Mouse (Mus musculus) stomach, embryonic 14.5 days (tissue): ENCODE data around the gene Prpf8. TPM values are rescaled to one million over a fixed set of nuclear protein-coding genes. Genes with fewer than 3 reads are reported as not detected.

ENCODE experiments used
- ATAC-seq: fragments of 200-750 bp; cut with Nextera tagmentation; 2 replicates; pipeline ENCODE4 v1.8.0; 2017; ENCODE audit warnings: low read depth, moderate TSS enrichment; ENCODE audit not compliant: insufficient number of reproducible peaks, insufficient read depth, low FRiP score
- H3K27ac ChIP-seq: fragments of 300-500 bp; sonication (generic); 2 replicates; pipeline ENCODE4 v1.5.1; 2014; ENCODE audit warnings: mild to moderate bottlenecking, low read length, moderate library complexity, mixed read lengths
- H3K27me3 ChIP-seq: fragments of 300-500 bp; sonication (generic); 2 replicates; pipeline ENCODE4 v1.6.1; 2014; ENCODE audit warnings: low read length, control low read depth, mixed read lengths; ENCODE audit not compliant: control insufficient read depth, insufficient read depth
- H3K36me3 ChIP-seq: fragments of 300-500 bp; sonication (generic); 2 replicates; pipeline ENCODE4 v1.6.1; 2014; ENCODE audit warnings: mild to moderate bottlenecking, control low read depth, low read length, moderate library complexity, mixed read lengths; ENCODE audit not compliant: control insufficient read depth, insufficient read depth
- H3K4me1 ChIP-seq: fragments of 300-500 bp; sonication (generic); 2 replicates; pipeline ENCODE4 v1.6.1; 2014; ENCODE audit warnings: low read length, control low read depth, mixed read lengths; ENCODE audit not compliant: control insufficient read depth, insufficient read depth
- H3K4me2 ChIP-seq: fragments of 300-500 bp; sonication (generic); replicated peaks from 2 replicates; pipeline ENCODE4 v1.6.1; 2014; ENCODE audit warnings: low read depth, low read length, control low read depth
- H3K4me3 ChIP-seq: fragments of 300-500 bp; sonication (generic); 2 replicates; pipeline ENCODE4 v1.5.1; 2014; ENCODE audit warnings: low read depth, low read length, control low read depth
- H3K9ac ChIP-seq: fragments of 300-500 bp; sonication (generic); replicated peaks from 2 replicates; pipeline ENCODE4 v1.6.1; 2014; ENCODE audit warnings: low read depth, mild to moderate bottlenecking, control low read depth, low read length, moderate library complexity, mixed read lengths
- H3K9me3 ChIP-seq: fragments of 300-500 bp; sonication (generic); 2 replicates; pipeline ENCODE4 v1.6.1; 2016; ENCODE audit warnings: low read depth, low read length, control low read depth; ENCODE audit not compliant: control insufficient read depth
- WGBS: fragments of 180-500 bp; shearing (Covaris S2); extraction: QIAGEN DNeasy Blood & Tissue Kit; methylation state at CpG from one replicate; pipeline ENCODE4 v1.1.7; 2014; 5-methylcytosine and 5-hydroxymethylcytosine counted together
- polyA plus RNA-seq: library from polyadenylated mRNA; unstranded; fragments of >200 nt; fragmentation: Nextera tagmentation; extraction: Ambion mirVana; gene quantifications from 2 replicates; pipeline ENCODE4 v1.2.1, GENCODE M21; 2014

The Prpf8 gene
- polyA plus RNA-seq, 1 experiment from 2014 or later = 79.7 TPM

DNA sequence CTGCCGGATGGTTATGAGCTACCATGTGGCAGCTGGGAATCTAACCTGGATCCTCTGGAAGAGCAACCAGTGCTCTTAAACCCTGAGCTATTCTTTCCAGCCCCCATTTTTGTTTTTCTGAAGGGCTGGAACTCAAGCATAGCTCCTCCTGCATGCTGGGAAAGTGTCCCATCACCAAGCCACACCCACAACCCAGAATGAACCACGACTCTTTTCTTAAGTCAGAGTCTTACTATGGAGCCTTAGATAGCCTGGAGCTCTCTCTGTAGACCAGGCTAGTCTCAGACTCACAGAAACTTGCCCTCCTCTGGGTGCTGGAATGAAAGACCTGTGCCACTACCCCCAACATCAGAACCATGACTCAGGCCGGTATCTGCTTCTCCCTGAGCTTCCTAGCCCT, 38.0 kb upstream of the Prpf8 start:
- H3K4me3 ChIP-seq = no peak overlapping the region
- H3K4me1 ChIP-seq = no peaks in the 10 kb centered on the region; the same call in 1 of the 2 replicates
- no peaks in the 10 kb centered on the region for H3K27me3 ChIP-seq
- 83% methylated on average over 3 of the region's 3 CpGs for WGBS
- no peak for ATAC-seq
- peaks cover 3% of the 10 kb centered on the region; the same call in 1 of the 2 replicates for H3K36me3 ChIP-seq
- no peak overlapping the region for H3K9ac ChIP-seq
- H3K27ac ChIP-seq = no peak overlapping the region
- no peaks in the 10 kb centered on the region for H3K9me3 ChIP-seq
- no peak overlapping the region for H3K4me2 ChIP-seq

DNA sequence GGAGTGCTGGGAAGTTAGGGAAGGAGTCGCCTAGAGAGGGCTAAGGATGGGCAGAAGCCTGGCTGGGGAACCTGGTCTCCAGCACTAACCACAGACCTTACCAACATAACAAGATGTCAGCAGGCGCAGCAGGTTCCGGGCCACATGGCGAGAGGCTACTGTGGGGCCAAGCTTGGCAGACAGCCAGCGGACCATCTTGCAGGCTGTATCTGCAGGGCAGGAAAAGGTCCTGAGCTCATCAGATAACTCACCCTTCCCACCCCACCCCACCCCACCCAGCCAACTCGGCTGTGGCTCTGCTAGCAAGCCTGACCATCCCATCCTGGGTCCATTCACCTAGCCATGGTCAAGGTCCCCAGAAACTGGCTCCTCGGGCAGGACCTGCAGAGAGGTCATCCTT, 36.9 kb upstream of the Prpf8 start:
- H3K4me2 ChIP-seq = no peak overlapping the region
- H3K36me3 ChIP-seq = no peaks in the 10 kb centered on the region; the same call in 1 of the 2 replicates
- no peaks in the 10 kb centered on the region for H3K27me3 ChIP-seq
- H3K27ac ChIP-seq = no peak overlapping the region
- 71% methylated on average over 7 of the region's 7 CpGs for WGBS
- no peaks in the 10 kb centered on the region for H3K9me3 ChIP-seq
- H3K9ac ChIP-seq = no peak overlapping the region
- H3K4me3 ChIP-seq = no peak overlapping the region
- no peak for ATAC-seq
- H3K4me1 ChIP-seq = peaks cover 4% of the 10 kb centered on the region; the same call in 1 of the 2 replicates

DNA sequence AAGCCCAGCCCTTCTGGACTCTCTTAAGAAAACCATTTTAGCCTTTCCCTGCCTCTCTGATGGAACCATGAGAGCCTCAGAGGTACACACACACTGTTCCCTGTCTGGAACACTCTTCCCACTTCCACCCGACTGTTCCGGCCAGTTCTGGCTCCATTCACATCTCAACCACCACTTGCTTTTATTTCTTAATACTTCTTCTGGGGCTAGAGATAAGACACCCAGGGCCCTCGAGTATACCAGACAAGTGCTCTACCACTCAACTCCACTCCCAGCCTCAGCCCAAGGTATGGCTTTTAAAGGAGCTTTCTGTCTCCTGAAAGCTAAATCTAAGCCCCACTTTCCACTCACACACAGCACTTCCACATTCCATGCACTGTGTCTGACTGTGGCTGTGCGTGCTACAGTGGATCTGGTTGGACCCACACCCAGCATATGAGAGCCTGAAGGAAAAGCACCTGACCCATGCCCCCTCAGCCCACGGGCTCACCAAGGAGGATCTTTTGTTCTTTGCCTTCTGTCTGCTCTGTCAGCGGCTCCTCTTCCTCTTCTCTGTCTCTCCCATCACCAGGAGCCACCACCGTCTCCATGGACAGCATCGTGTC, 36.2 kb upstream of the Prpf8 start:
- H3K27me3 ChIP-seq = no peaks in the 10 kb centered on the region
- H3K4me2 ChIP-seq = no peak overlapping the region
- 82% methylated on average over 8 of the region's 8 CpGs for WGBS
- H3K27ac ChIP-seq = no peak overlapping the region
- no peaks in the 10 kb centered on the region; the same call in 1 of the 2 replicates for H3K36me3 ChIP-seq
- no peak overlapping the region for H3K4me3 ChIP-seq
- ATAC-seq = no peak
- no peak overlapping the region for H3K9ac ChIP-seq
- no peaks in the 10 kb centered on the region for H3K9me3 ChIP-seq
- H3K4me1 ChIP-seq = peaks cover 9% of the 10 kb centered on the region

DNA sequence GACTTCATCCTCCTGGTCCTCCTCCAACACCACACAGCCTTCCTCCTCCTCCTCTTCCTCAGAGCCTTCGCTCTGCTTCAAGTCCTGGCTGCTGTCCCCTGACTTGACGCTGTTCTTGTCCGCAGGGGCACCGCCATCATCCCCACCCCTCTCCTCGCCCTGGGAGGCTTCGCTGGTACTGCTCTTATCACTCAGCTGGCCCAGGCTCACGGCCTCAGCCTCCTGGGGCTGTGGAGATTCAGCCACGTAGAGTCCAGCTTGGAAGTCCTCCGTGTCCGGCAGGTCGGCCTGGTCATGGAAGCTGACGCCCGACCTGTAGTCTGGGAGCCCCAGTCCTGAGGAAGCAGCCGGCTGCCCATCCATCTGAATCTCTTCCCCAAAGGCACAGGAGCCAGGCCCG, 35.7 kb upstream of the Prpf8 start:
- 87% methylated on average over 15 of the region's 15 CpGs for WGBS
- no peaks in the 10 kb centered on the region for H3K9me3 ChIP-seq
- no peak overlapping the region for H3K4me3 ChIP-seq
- no peak overlapping the region for H3K9ac ChIP-seq
- no peak overlapping the region for H3K4me2 ChIP-seq
- H3K27me3 ChIP-seq = no peaks in the 10 kb centered on the region
- peaks cover 9% of the 10 kb centered on the region for H3K4me1 ChIP-seq
- no peak for ATAC-seq
- no peaks in the 10 kb centered on the region; the same call in 1 of the 2 replicates for H3K36me3 ChIP-seq
- no peak overlapping the region for H3K27ac ChIP-seq

DNA sequence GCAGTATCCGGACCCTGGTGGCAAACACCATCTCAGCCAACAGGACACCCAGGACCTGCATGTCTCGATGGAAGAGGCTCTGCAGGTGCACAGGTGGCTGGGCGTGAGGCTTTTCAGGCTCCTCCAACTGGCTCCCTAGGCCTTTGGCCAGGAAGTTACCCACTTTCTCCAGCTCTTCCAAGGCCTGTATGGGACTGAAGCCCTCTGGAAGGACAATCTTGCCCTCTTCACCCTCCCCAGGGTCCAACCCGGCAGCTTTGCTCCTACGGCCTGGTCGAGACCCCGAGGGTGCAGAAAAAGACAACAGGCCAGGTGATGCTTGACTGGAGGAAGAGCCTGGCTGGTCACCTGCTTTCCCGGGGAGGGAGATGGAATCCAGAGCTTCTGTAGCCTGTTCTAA, 34.5 kb upstream of the Prpf8 start:
- no peak for ATAC-seq
- Histone ChIP-seq H3K9ac (no peak overlapping the region), H3K4me2 (no peak overlapping the region), H3K4me3 (no peak overlapping the region), H3K36me3 (no peaks in the 10 kb centered on the region; the same call in 1 of the 2 replicates), H3K9me3 (no peaks in the 10 kb centered on the region), H3K27me3 (no peaks in the 10 kb centered on the region), H3K27ac (no peak overlapping the region), H3K4me1 (peaks cover 9% of the 10 kb centered on the region)
- 90% methylated on average over 8 of the region's 8 CpGs for WGBS

DNA sequence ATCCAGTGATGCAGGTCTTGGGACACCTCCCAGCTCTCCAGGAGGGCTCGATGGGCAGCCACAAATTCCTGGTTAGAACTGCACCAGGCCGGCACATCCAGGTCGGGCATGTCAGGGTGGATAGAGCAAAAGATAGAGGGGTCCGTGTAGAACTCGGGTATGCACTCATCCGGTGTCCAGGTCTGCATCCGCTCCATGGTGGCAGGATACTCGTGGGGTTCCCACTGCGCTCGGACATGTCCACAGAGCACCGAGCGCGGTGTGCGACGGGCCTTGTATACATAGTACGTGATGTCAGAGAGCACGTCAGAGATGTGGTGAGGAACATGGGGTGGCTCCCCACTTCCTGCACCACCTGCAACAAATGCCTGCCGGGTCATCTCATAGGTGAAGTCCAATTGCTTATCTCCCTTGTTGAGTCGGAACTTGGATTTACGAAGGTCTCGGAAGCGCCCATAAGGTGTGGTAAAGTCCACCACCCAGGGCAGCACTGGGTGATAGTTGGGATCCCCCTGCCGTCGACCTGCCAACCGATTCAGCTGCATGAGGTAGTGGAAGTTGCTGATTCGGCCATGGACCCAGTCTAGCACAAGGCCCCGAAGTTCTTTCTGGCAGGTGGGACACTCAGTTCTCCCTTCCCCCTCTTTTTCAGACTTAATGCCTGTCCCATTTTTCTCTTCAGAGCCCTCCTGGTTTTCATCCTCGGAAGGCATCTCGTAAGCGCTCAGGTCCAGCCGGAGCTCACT, 33.6 kb upstream of the Prpf8 start:
- ATAC-seq = no peak
- peak overlapping the region; percentile 51; the same call in 1 of the 2 replicates for H3K4me3 ChIP-seq
- no peaks in the 10 kb centered on the region; the same call in 1 of the 2 replicates for H3K36me3 ChIP-seq
- H3K27me3 ChIP-seq = no peaks in the 10 kb centered on the region
- peaks cover 9% of the 10 kb centered on the region for H3K4me1 ChIP-seq
- WGBS = 92% methylated on average over 31 of the region's 31 CpGs
- no peaks in the 10 kb centered on the region for H3K9me3 ChIP-seq
- no peak overlapping the region for H3K9ac ChIP-seq
- no peak overlapping the region for H3K27ac ChIP-seq
- peak overlapping the region; percentile 100; the same call in 1 of the 2 replicates for H3K4me2 ChIP-seq

DNA sequence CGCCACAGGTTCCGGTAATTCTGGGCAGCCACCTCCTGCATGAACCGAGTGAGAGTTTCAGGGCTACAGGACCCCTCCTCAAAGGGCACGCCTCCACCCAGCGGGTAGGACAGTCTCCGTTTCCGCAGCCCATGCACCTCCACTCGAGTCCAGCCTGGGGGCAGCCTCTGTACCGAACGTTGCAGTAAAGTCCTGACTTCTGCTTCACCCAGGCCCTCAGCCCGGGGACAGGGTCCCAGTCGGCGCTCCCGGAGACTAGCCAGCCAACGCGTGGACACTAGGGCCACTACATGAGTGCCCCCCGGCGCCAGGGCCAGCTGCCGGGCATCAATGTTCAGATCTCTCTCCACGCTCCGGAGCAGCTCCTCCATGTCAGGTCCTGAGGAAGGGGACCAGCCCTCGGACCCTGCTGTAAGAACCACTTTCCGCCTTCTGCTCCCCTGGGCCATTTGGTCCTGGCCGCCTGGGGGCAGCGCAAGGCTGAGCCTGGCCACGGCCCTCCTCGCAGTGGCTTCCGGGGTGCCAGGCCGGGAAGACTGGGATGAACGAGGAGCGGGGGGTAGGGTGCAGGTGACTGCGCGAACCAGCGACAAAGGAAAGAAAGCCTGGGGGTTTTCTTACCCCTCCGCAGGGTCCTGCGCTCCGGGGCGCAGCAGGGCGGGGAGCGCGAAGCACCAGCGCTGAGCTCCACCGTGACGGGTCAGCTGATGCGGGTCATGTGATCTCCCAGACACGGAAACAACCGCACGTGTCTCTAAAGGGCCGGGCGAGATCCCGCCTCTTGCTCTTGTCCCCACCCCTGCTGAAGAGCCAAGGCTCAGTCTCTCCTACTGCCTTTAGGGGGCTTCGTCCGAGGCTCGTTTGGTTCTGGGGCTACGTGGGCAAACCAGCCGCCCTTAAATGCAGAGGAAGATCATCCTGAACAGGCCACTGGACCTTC, 32.4 kb upstream of the Prpf8 start, which contains the start of gene Wdr81:
Gene Wdr81 (minus strand): TSS at position 727 of the 940 bp plus-strand sequence.
- H3K9ac ChIP-seq = peak within 1 kb of the TSS; percentile 50; the same call in 1 of the 2 replicates
- peak within 1 kb of the TSS; percentile 4; the same call in 1 of the 2 replicates for H3K27ac ChIP-seq

More for the DNA sequence above, 32.4 kb upstream of the Prpf8 start, which contains the start of gene Wdr81:
- ATAC-seq = peak; percentile 92
- Histone ChIP-seq H3K4me1 (peaks cover 9% of the 10 kb centered on the region), H3K9me3 (no peaks in the 10 kb centered on the region), H3K27me3 (no peaks in the 10 kb centered on the region), H3K4me2 (peak within 1 kb of the TSS; percentile 100), H3K4me3 (peak within 1 kb of the TSS; percentile 51), H3K36me3 (no peaks in the 10 kb centered on the region; the same call in 1 of the 2 replicates)
- 2% methylated on average over 56 of the region's 56 CpGs for WGBS
